Mouse (Mus musculus) midbrain, embryonic 10.5 days (tissue): ENCODE data around the gene Tuba8. TPM values are rescaled to one million over a fixed set of nuclear protein-coding genes. Genes with fewer than 3 reads are reported as not detected.

Source experiments
- DNase-seq: peaks from one replicate; pipeline ENCODE4 v3.0.0-alpha.2; 2017; ENCODE audit warnings: low spot score
- H3K27ac ChIP-seq: fragments of 300-500 bp; sonication (generic); replicated peaks from 2 replicates; pipeline ENCODE4 v1.5.1; 2016; ENCODE audit warnings: mild to moderate bottlenecking
- H3K27me3 ChIP-seq: fragments of 300-500 bp; sonication (generic); 2 replicates; pipeline ENCODE4 v1.6.1; 2016; ENCODE audit warnings: low read depth, mild to moderate bottlenecking; ENCODE audit not compliant: poor library complexity, severe bottlenecking
- H3K36me3 ChIP-seq: fragments of 300-500 bp; sonication (generic); 2 replicates; pipeline ENCODE4 v1.6.1; 2016; ENCODE audit warnings: mild to moderate bottlenecking, moderate library complexity
- H3K4me1 ChIP-seq: fragments of 300-500 bp; sonication (generic); 2 replicates; pipeline ENCODE4 v1.6.1; 2016
- H3K4me3 ChIP-seq: fragments of 300-500 bp; sonication (generic); 2 replicates; pipeline ENCODE4 v1.5.1; 2016; ENCODE audit warnings: mild to moderate bottlenecking, moderate library complexity
- H3K9me3 ChIP-seq: fragments of 300-500 bp; sonication (generic); replicated peaks from 2 replicates; pipeline ENCODE4 v1.6.1; 2016; ENCODE audit warnings: mild to moderate bottlenecking
- WGBS: fragments of 180-500 bp; shearing (Covaris S2); methylation state at CpG from one replicate; pipeline ENCODE4 v1.1.7; 2016; 5-methylcytosine and 5-hydroxymethylcytosine counted together
- polyA plus RNA-seq: library from polyadenylated mRNA; unstranded; fragments of >200 nt; fragmentation: Nextera tagmentation; extraction: Ambion mirVana; gene quantifications from 2 replicates; pipeline ENCODE4 v1.2.1, GENCODE M21; 2016

The Tuba8 gene
- polyA plus RNA-seq, 1 experiment from 2014 or later, result 0.36 TPM

DNA sequence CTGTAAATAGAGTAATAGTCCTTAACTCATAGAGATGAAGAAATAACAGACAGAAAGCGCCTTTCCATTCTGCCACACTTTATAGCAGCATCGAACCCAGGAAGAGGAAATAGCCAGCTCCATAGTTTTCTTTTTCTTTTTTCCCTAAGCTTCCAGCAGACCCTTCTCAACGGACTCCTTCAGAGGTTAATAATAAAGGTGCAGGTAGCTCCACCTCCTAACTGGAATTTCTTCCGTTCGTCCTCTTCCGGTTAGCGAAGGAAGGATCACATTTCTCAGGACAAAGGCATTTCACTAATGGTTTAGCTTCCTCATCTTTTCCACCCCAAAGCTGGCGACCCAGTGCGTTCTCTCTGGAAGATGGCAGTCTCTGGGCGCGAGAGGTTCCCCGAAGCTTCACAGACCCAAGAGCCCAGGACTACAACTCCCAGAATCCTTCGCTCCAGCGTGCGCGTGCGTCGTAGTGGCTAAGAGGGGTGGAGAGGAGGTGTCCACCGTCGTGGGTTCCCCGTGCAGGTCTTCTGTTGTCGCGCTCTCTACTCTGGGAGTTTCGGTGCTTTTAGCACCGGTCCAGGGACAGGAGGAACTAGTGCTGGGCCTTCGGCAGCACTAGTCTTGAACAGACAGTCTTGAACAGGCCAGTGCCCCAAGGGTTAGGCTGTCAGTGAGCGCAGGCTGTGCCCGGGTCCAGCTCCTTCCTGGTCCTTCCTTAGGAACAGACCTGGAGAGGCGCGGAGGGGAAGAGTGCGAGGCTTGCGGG lies 26.9 kb upstream of the Tuba8 start, which contains the start of gene Pex26:
Gene Pex26, plus strand, starts transcription at position 254 of the 760 bp plus-strand sequence.
- peak; percentile 90 for DNase-seq
- H3K9me3 ChIP-seq, result no peaks in the 10 kb centered on the region
- H3K4me1 ChIP-seq, result peaks cover 22% of the 10 kb centered on the region
- WGBS, result 1% methylated on average over 32 of the region's 32 CpGs
- no peaks in the 10 kb centered on the region for H3K27me3 ChIP-seq
- peak within 1 kb of the TSS; percentile 69 for H3K4me3 ChIP-seq
- H3K36me3 ChIP-seq, result peaks cover 15% of the 10 kb centered on the region; the same call in 1 of the 2 replicates
- peak within 1 kb of the TSS; percentile 78 for H3K27ac ChIP-seq

DNA sequence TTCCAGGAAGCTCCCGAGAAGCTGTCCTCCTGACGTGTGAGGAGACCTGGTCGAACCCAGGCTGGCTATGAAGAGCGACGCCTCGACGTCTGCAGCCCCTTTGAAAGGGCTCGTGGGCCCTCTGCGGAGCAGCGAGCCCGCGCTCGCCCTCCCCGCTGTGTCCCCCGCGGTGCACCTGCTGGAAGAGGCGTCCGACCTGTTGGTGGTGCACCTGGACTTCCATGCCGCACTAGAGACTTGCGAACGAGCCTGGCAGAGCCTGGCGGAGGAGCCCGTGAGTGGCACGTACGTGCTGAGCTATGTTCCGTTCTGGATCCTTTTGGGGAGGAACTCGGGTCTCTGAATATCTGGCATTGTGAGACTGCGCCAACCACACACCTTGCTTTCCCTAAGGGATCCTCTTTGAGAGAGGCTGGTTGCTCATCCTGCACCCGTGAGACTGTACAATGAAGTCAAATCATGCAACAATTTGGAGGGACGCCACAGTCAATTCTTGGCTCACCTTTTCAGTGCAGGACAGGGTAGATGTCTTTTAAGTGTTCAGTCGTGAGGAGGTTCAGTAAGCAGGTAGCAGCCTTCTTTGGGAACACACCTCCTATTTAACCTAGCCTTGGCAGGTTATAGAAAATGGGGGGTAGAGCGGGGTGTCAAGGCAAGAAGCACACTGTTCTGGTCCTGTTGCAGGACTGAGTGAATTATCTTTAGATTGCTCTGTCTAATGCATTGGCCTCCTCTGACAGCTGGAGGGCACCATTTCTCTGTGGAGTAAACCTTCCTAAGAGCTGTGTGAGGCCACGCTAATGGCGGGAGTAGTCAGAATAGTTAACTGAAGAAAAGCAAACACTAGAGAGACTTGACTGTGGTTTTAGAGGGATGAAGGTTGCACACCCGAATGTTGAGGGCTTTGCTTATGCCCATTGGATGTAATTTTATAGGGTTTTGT lies 26.0 kb upstream of the Tuba8 start:
- 3% methylated on average over 35 of the region's 35 CpGs for WGBS
- DNase-seq, result peak; percentile 48
- no peaks in the 10 kb centered on the region for H3K27me3 ChIP-seq
- peak overlapping the region; percentile 69 for H3K4me3 ChIP-seq
- H3K9me3 ChIP-seq, result no peaks in the 10 kb centered on the region
- H3K36me3 ChIP-seq, result peaks cover 20% of the 10 kb centered on the region; the same call in 1 of the 2 replicates
- peaks cover 22% of the 10 kb centered on the region for H3K4me1 ChIP-seq
- H3K27ac ChIP-seq, result peak overlapping the region; percentile 78

GRCm38 (mm10) chr6:121185232-121185631 lies 25.3 kb upstream of the Tuba8 start:
- 0 out of 2 replicates have a peak overlapping the region, but pooled peaks have one; percentile 69 for H3K4me3 ChIP-seq
- H3K36me3 ChIP-seq, result peaks cover 23% of the 10 kb centered on the region

GRCm38 (mm10) chr6:121191261-121192009 lies 19.1 kb upstream of the Tuba8 start:
- H3K27ac ChIP-seq, result no peak overlapping the region
- 90% methylated on average over 11 of the region's 11 CpGs for WGBS
- H3K36me3 ChIP-seq, result peaks cover 56% of the 10 kb centered on the region

More at GRCm38 (mm10) chr6:121185232-121185631, 25.3 kb upstream of the Tuba8 start:
- WGBS, result 89% methylated on average over 8 of the region's 8 CpGs
- Histone ChIP-seq H3K27ac (no peak overlapping the region), H3K27me3 (no peaks in the 10 kb centered on the region), H3K4me1 (peaks cover 22% of the 10 kb centered on the region), H3K9me3 (no peaks in the 10 kb centered on the region)
- DNase-seq, result no peak

GRCm38 (mm10) chr6:121194061-121194955 lies 16.2 kb upstream of the Tuba8 start:
- Histone ChIP-seq H3K4me1 (peaks cover 9% of the 10 kb centered on the region), H3K36me3 (peaks cover 40% of the 10 kb centered on the region), H3K27me3 (no peaks in the 10 kb centered on the region), H3K27ac (peak overlapping the region; percentile 55), H3K4me3 (no peak overlapping the region), H3K9me3 (no peaks in the 10 kb centered on the region)
- WGBS, result 37% methylated on average over 13 of the region's 13 CpGs
- no peak for DNase-seq

More at GRCm38 (mm10) chr6:121191261-121192009, 19.1 kb upstream of the Tuba8 start:
- no peaks in the 10 kb centered on the region for H3K9me3 ChIP-seq
- DNase-seq, result no peak
- no peaks in the 10 kb centered on the region for H3K27me3 ChIP-seq
- H3K4me1 ChIP-seq, result peaks cover 9% of the 10 kb centered on the region
- no peak overlapping the region for H3K4me3 ChIP-seq

DNA sequence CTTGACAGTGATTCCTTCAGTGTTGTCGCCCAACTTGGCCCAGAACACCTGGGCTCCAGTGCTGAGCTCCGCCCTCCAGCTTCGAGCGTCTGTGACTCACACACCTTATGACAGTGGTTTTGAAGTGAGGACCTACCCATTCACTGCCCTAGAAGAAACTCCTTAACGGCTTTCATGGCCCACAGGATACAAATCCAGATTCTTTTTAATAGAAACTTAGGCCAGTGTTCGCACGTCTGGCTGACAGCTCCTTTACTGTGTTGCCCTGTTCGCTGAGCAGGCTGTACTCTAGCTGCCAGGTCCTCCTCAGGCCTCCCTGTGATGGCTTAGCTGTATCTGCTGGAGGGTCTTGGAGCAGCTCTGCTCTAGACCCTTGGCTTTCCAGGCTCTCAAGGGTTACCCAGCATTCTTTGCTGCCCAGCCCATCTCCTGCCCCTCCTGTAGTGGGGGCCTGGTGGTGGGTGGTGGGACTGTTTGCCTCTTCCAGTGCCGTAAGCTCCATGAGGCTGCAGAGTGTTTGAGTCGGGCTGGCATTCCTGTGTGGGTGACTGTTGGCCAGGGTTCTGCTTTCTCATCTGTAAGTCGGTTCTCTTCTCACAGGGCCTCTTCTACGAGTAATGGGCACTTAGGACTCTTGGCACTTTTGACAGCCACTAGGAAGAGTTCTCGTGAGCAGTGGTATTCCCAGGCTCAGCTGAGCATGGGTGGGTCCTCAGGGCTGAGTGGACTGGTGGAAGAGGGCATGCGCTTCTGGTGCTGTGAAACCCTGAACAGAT lies 15.4 kb upstream of the Tuba8 start:
- WGBS, result 87% methylated on average over 14 of the region's 14 CpGs
- Histone ChIP-seq H3K27me3 (no peaks in the 10 kb centered on the region), H3K27ac (no peak overlapping the region), H3K36me3 (peaks cover 38% of the 10 kb centered on the region), H3K9me3 (no peaks in the 10 kb centered on the region), H3K4me3 (no peak overlapping the region), H3K4me1 (peaks cover 9% of the 10 kb centered on the region)
- DNase-seq, result no peak

- no peaks in the 10 kb centered on the region for H3K27me3 ChIP-seq
- peaks cover 9% of the 10 kb centered on the region for H3K4me1 ChIP-seq
- no peaks in the 10 kb centered on the region for H3K9me3 ChIP-seq
- DNase-seq, result no peak
- 72% methylated on average over 9 of the region's 9 CpGs for WGBS
- no peak overlapping the region for H3K4me3 ChIP-seq
- no peak overlapping the region for H3K27ac ChIP-seq
- peaks cover 19% of the 10 kb centered on the region for H3K36me3 ChIP-seq
Observed at GRCm38 (mm10) chr6:121197807-121198365, 12.6 kb upstream of the Tuba8 start.

GRCm38 (mm10) chr6:121200458-121200857 lies 10.0 kb upstream of the Tuba8 start:
- 92% methylated on average over 4 of the region's 4 CpGs for WGBS
- no peak for DNase-seq
- H3K4me3 ChIP-seq, result no peak overlapping the region
- no peaks in the 10 kb centered on the region for H3K4me1 ChIP-seq
- H3K36me3 ChIP-seq, result peaks cover 4% of the 10 kb centered on the region; the same call in 1 of the 2 replicates
- H3K27me3 ChIP-seq, result no peaks in the 10 kb centered on the region
- no peaks in the 10 kb centered on the region for H3K9me3 ChIP-seq
- H3K27ac ChIP-seq, result no peak overlapping the region

DNA sequence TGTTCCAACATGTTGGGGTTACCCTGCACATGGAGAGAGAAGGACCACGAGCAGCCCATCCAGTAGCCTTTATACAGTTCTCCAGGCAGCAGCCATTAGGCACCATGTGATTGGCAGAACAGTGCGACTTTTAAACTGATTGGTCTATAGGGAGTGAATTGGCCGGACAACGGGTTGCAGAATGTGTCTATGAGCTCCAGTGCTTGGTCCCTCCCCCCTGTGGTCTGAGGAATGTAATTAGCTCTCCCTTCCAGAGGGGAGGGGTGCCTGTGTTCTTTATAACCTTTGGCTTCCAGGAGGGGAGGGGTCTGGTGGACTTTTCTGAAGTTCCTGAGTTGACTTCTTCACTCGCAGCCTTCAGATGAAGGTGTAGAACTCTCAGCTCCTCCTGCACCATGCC lies 8.5 kb upstream of the Tuba8 start:
- 0 out of 2 replicates have a peak, but pooled peaks cover under 1% of the 10 kb centered on the region for H3K36me3 ChIP-seq
- no peak overlapping the region for H3K27ac ChIP-seq
- no peak overlapping the region for H3K4me3 ChIP-seq
- no peaks in the 10 kb centered on the region for H3K4me1 ChIP-seq
- H3K27me3 ChIP-seq, result no peaks in the 10 kb centered on the region
- 77% methylated on average over 5 of the region's 5 CpGs for WGBS
- no peaks in the 10 kb centered on the region for H3K9me3 ChIP-seq
- no peak for DNase-seq

DNA sequence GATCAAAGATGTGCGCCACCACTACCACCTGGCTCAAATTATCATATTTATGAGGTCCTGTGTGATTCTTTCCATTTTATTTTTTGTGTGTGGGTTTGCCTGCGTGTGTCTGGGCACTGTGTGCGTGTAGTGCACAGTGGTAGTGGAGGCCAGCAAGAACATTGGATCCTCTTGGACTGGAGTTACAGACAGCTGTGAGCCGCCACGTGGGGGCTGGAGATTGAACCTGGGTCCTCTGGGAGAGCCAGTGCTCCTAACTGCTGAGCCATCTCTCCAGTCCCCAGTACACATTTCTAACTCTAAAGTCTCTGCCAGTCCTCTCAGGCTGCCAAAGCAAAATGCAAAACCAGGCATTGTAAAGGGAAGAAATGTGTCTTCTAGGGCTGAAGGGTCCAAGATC lies 4.0 kb upstream of the Tuba8 start:
- peaks cover 15% of the 10 kb centered on the region for H3K4me1 ChIP-seq

GRCm38 (mm10) chr6:121209584-121209983 lies 912 bp upstream of the Tuba8 start:
- no peak for DNase-seq
- H3K4me3 ChIP-seq, result no peak overlapping the region
- WGBS, result 84% methylated on average over 2 of the region's 2 CpGs

More for the DNA sequence above, 4.0 kb upstream of the Tuba8 start:
- no peak overlapping the region for H3K4me3 ChIP-seq
- H3K27me3 ChIP-seq, result peaks cover 26% of the 10 kb centered on the region
- H3K36me3 ChIP-seq, result no peaks in the 10 kb centered on the region
- H3K27ac ChIP-seq, result no peak overlapping the region
- H3K9me3 ChIP-seq, result no peaks in the 10 kb centered on the region
- WGBS, result 84% methylated on average over 5 of the region's 5 CpGs
- no peak for DNase-seq

More at GRCm38 (mm10) chr6:121209584-121209983, 912 bp upstream of the Tuba8 start:
- H3K27ac ChIP-seq, result no peak overlapping the region
- peaks cover 19% of the 10 kb centered on the region for H3K4me1 ChIP-seq
- H3K27me3 ChIP-seq, result peaks cover 52% of the 10 kb centered on the region
- H3K36me3 ChIP-seq, result no peaks in the 10 kb centered on the region
- no peaks in the 10 kb centered on the region for H3K9me3 ChIP-seq
